Mouse (Mus musculus): ENCODE results near the gene Eya3. TPM values are rescaled to one million over a fixed set of nuclear protein-coding genes. Genes with fewer than 3 reads are reported as not detected.
"Not testable (repeated sequence)": the region's sequence is repeated elsewhere in the genome, so short reads cannot be mapped to it uniquely, and the experiment has no call there.

Gene Eya3
- polyA plus RNA-seq (2021): 17.6 TPM

- in situ Hi-C loops (cut with MboI; ENCODE audit: low pct_unique_long_range_greater_than_20kb): loop anchor here (5.0 kb wide), 1 partner anchor 91 kb away; no protein-coding TSS in a partner anchor
- ChIA-PET POLR2A (no interaction called here), CTCF (no interaction called here)
- H3K27me3 ChIP-seq: no peaks in the 10 kb centered on the region
- ATAC-seq: peak; percentile 85
- DNase-seq (ENCODE audit: low read depth, low spot score): peak; percentile 68
- TF ChIP-seq CTCF (IDR thresholded peaks at IDR 0.05): no peak
Observed at GRCm38 (mm10) chr4:132638461-132639190, at the start of gene Eya3. Gene Eya3 (plus strand): TSS chr4:132638987.

- DNase-seq (ENCODE audit: low read depth, low spot score): no peak
- in situ Hi-C loops (cut with MboI; ENCODE audit: low pct_unique_long_range_greater_than_20kb): no loop called here
- no peak for ATAC-seq
- no peak for TF ChIP-seq CTCF (IDR thresholded peaks at IDR 0.05)
- H3K27me3 ChIP-seq: no peaks in the 10 kb centered on the region
- ChIA-PET POLR2A (no interaction called here), CTCF (interaction anchor here (1.3 kb wide), 1 partner anchor 10 kb away, joined by 3 read pairs; no protein-coding TSS in a partner anchor)
Observed at GRCm38 (mm10) chr4:132590642-132591041, 48.1 kb upstream of the Eya3 start.

GRCm38 (mm10) chr4:132592958-132593357 is 45.8 kb upstream of the Eya3 start:
- no peak for TF ChIP-seq CTCF (IDR thresholded peaks at IDR 0.05)
- no peaks in the 10 kb centered on the region for H3K27me3 ChIP-seq
- CTCF ChIA-PET: no interaction called here
- POLR2A ChIA-PET: no interaction called here
- ATAC-seq (no peak), DNase-seq (ENCODE audit: low read depth, low spot score) (no peak)
- in situ Hi-C loops (cut with MboI; ENCODE audit: low pct_unique_long_range_greater_than_20kb): no loop called here

GRCm38 (mm10) chr4:132594191-132594590 is 44.6 kb upstream of the Eya3 start:
- no peak for DNase-seq (ENCODE audit: low read depth, low spot score)
- TF ChIP-seq CTCF (IDR thresholded peaks at IDR 0.05): no peak
- ChIA-PET POLR2A (no interaction called here), CTCF (no interaction called here)
- H3K27me3 ChIP-seq: no peaks in the 10 kb centered on the region
- in situ Hi-C loops (cut with MboI; ENCODE audit: low pct_unique_long_range_greater_than_20kb): no loop called here
- no peak for ATAC-seq

- in situ Hi-C loops (cut with MboI; ENCODE audit: low pct_unique_long_range_greater_than_20kb): no loop called here
- no peaks in the 10 kb centered on the region for H3K27me3 ChIP-seq
- no peak for DNase-seq (ENCODE audit: low read depth, low spot score)
- no peak for ATAC-seq
- ChIA-PET POLR2A (no interaction called here), CTCF (no interaction called here)
- TF ChIP-seq CTCF (IDR thresholded peaks at IDR 0.05): no peak
Observed at GRCm38 (mm10) chr4:132598861-132599260, 39.9 kb upstream of the Eya3 start.

- POLR2A ChIA-PET: no interaction called here
- in situ Hi-C loops (cut with MboI; ENCODE audit: low pct_unique_long_range_greater_than_20kb): no loop called here
- H3K27me3 ChIP-seq: no peaks in the 10 kb centered on the region
- no peak for ATAC-seq
- no peak for DNase-seq (ENCODE audit: low read depth, low spot score)
- CTCF ChIA-PET: no interaction called here
- TF ChIP-seq CTCF (IDR thresholded peaks at IDR 0.05): no peak
Observed at GRCm38 (mm10) chr4:132599764-132600163, 39.0 kb upstream of the Eya3 start.

- POLR2A ChIA-PET: no interaction called here
- H3K27me3 ChIP-seq: no peaks in the 10 kb centered on the region
- no peak for TF ChIP-seq CTCF (IDR thresholded peaks at IDR 0.05)
- DNase-seq (ENCODE audit: low read depth, low spot score) (no peak), ATAC-seq (no peak)
- in situ Hi-C loops (cut with MboI; ENCODE audit: low pct_unique_long_range_greater_than_20kb): no loop called here
- CTCF ChIA-PET: no interaction called here
Observed at GRCm38 (mm10) chr4:132600465-132600864, 38.3 kb upstream of the Eya3 start.

GRCm38 (mm10) chr4:132601242-132601641 is 37.5 kb upstream of the Eya3 start:
- in situ Hi-C loops (cut with MboI; ENCODE audit: low pct_unique_long_range_greater_than_20kb); CTCF ChIA-PET; DNase-seq (ENCODE audit: low read depth, low spot score); POLR2A ChIA-PET; ATAC-seq; H3K27me3 ChIP-seq: not testable (repeated sequence)

GRCm38 (mm10) chr4:132603468-132603867 is 35.3 kb upstream of the Eya3 start:
- POLR2A ChIA-PET: no interaction called here

GRCm38 (mm10) chr4:132605816-132606215 is 33.0 kb upstream of the Eya3 start:
- no peak for ATAC-seq
- TF ChIP-seq CTCF (IDR thresholded peaks at IDR 0.05): no peak
- CTCF ChIA-PET: no interaction called here
- no peaks in the 10 kb centered on the region for H3K27me3 ChIP-seq
- DNase-seq (ENCODE audit: low read depth, low spot score): no peak
- in situ Hi-C loops (cut with MboI; ENCODE audit: low pct_unique_long_range_greater_than_20kb): no loop called here
- POLR2A ChIA-PET: no interaction called here

More at GRCm38 (mm10) chr4:132603468-132603867, 35.3 kb upstream of the Eya3 start:
- CTCF ChIA-PET: no interaction called here
- TF ChIP-seq CTCF (IDR thresholded peaks at IDR 0.05): no peak
- in situ Hi-C loops (cut with MboI; ENCODE audit: low pct_unique_long_range_greater_than_20kb): no loop called here
- DNase-seq (ENCODE audit: low read depth, low spot score): no peak
- H3K27me3 ChIP-seq: no peaks in the 10 kb centered on the region
- no peak for ATAC-seq

- no peak for DNase-seq (ENCODE audit: low read depth, low spot score)
- POLR2A ChIA-PET: no interaction called here
Observed at GRCm38 (mm10) chr4:132608147-132608546, 30.6 kb upstream of the Eya3 start.

More at GRCm38 (mm10) chr4:132608147-132608546, 30.6 kb upstream of the Eya3 start:
- in situ Hi-C loops (cut with MboI; ENCODE audit: low pct_unique_long_range_greater_than_20kb): no loop called here
- no peaks in the 10 kb centered on the region for H3K27me3 ChIP-seq
- ATAC-seq: no peak
- CTCF ChIA-PET: no interaction called here
- no peak for TF ChIP-seq CTCF (IDR thresholded peaks at IDR 0.05)
